Mouse (Mus musculus): ENCODE results near the gene Smarcd2. TPM values are rescaled to one million over a fixed set of nuclear protein-coding genes. Genes with fewer than 3 reads are reported as not detected.
A peak's percentile ranks its signal among the peaks of the same experiment; 100 is the strongest.

The Smarcd2 gene
- polyA plus RNA-seq, 2 experiments: 114 to 184 TPM

DNA sequence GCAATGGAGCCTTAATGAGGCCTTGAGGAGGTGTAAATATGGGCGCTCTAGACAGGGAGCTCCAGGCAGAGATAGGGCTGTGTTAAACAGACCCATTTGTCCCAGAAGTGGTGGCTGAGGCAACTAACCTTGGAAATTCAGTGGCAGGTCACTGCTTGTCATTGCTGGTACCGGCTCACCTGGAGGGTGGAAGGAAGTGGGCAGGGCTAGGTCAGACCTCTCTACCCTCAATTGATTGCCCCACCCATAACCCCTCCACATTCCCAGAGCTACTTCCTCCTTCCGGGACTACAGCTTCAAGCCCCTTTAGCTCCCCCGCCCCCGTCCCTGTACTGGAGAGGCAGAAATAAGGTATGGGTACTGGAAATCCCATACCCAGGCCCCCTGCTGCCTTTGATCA, 40.8 kb upstream of the Smarcd2 start:
- no peak overlapping the region for H3K27ac ChIP-seq (replicated peaks; ENCODE audit: low read depth, low read length)
- ATAC-seq (ENCODE audit: low FRiP score, low read depth) (no peak), DNase-seq (ENCODE audit: low spot score) (no peak)
- H3K27me3 ChIP-seq (ENCODE audit: control insufficient read depth, insufficient read depth, low read length): no peaks in the 10 kb centered on the region
- WGBS: 32% methylated on average over 5 of the region's 5 CpGs
- H3K4me3 ChIP-seq (replicated peaks; ENCODE audit: low read length): no peak overlapping the region
- H3K36me3 ChIP-seq (ENCODE audit: control insufficient read depth, insufficient read depth, low read length): no peaks in the 10 kb centered on the region
- H3K9ac ChIP-seq (ENCODE audit: low read depth, low read length, severe bottlenecking): 0 out of 2 replicates have a peak overlapping the region, but pooled peaks have one; percentile 21
- H3K9me3 ChIP-seq (ENCODE audit: control insufficient read depth, low read length): no peaks in the 10 kb centered on the region
- no peak for TF ChIP-seq POLR2A (IDR thresholded peaks at IDR 0.05; ENCODE audit: borderline replicate concordance, extremely low read depth, insufficient read depth, insufficient read length)
- H3K4me2 ChIP-seq (replicated peaks; ENCODE audit: low read depth, low read length, severe bottlenecking): no peak overlapping the region
- H3K4me1 ChIP-seq (ENCODE audit: control insufficient read depth, insufficient read depth, low read length): peaks cover 38% of the 10 kb centered on the region

- DNase-seq (ENCODE audit: low spot score) (no peak), ATAC-seq (ENCODE audit: low FRiP score, low read depth) (no peak)
- no peak overlapping the region for H3K27ac ChIP-seq (replicated peaks; ENCODE audit: low read depth, low read length)
- H3K4me3 ChIP-seq (replicated peaks; ENCODE audit: low read length): no peak overlapping the region
- no peaks in the 10 kb centered on the region for H3K27me3 ChIP-seq (ENCODE audit: control insufficient read depth, insufficient read depth, low read length)
- no peak overlapping the region for H3K9ac ChIP-seq (ENCODE audit: low read depth, low read length, severe bottlenecking)
- TF ChIP-seq POLR2A (IDR thresholded peaks at IDR 0.05; ENCODE audit: borderline replicate concordance, extremely low read depth, insufficient read depth, insufficient read length): no peak
- 73% methylated on average over 5 of the region's 5 CpGs for WGBS
- H3K4me1 ChIP-seq (ENCODE audit: control insufficient read depth, insufficient read depth, low read length): peaks cover 15% of the 10 kb centered on the region; the same call in 1 of the 2 replicates
- H3K4me2 ChIP-seq (replicated peaks; ENCODE audit: low read depth, low read length, severe bottlenecking): no peak overlapping the region
- H3K9me3 ChIP-seq (ENCODE audit: control insufficient read depth, low read length): no peaks in the 10 kb centered on the region
- H3K36me3 ChIP-seq (ENCODE audit: control insufficient read depth, insufficient read depth, low read length): no peaks in the 10 kb centered on the region
Measured at GRCm38 (mm10) chr11:106310123-106310522, 37.4 kb upstream of the Smarcd2 start.

DNA sequence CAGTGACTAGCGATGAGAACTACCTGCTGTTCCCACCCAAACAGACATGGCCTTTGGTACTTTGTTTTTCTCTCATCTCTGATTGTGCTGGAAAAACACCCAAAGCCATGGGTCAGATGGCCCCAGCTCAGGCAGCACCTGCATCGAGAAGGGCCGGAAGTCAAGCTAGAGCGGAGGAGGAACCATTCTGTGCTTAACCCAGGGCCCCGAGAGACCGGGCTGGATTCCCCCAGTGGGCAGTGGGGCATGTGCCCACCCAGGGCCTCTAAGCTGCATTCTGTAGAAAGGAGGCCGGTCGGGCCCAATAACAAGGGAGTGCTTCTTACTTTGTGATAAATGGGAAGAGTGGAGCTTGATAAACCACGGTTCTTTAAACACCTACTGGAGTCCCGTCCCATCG, 35.4 kb upstream of the Smarcd2 start:
- H3K4me2 ChIP-seq (replicated peaks; ENCODE audit: low read depth, low read length, severe bottlenecking): no peak overlapping the region
- H3K4me3 ChIP-seq (replicated peaks; ENCODE audit: low read length): no peak overlapping the region
- ATAC-seq (ENCODE audit: low FRiP score, low read depth): no peak
- no peaks in the 10 kb centered on the region for H3K27me3 ChIP-seq (ENCODE audit: control insufficient read depth, insufficient read depth, low read length)
- H3K36me3 ChIP-seq (ENCODE audit: control insufficient read depth, insufficient read depth, low read length): no peaks in the 10 kb centered on the region
- no peak for TF ChIP-seq POLR2A (IDR thresholded peaks at IDR 0.05; ENCODE audit: borderline replicate concordance, extremely low read depth, insufficient read depth, insufficient read length)
- H3K27ac ChIP-seq (replicated peaks; ENCODE audit: low read depth, low read length): no peak overlapping the region
- DNase-seq (ENCODE audit: low spot score): no peak
- H3K4me1 ChIP-seq (ENCODE audit: control insufficient read depth, insufficient read depth, low read length): 0 out of 2 replicates have a peak, but pooled peaks cover 2% of the 10 kb centered on the region
- 90% methylated on average over 11 of the region's 11 CpGs for WGBS
- H3K9ac ChIP-seq (ENCODE audit: low read depth, low read length, severe bottlenecking): no peak overlapping the region
- H3K9me3 ChIP-seq (ENCODE audit: control insufficient read depth, low read length): no peaks in the 10 kb centered on the region

DNA sequence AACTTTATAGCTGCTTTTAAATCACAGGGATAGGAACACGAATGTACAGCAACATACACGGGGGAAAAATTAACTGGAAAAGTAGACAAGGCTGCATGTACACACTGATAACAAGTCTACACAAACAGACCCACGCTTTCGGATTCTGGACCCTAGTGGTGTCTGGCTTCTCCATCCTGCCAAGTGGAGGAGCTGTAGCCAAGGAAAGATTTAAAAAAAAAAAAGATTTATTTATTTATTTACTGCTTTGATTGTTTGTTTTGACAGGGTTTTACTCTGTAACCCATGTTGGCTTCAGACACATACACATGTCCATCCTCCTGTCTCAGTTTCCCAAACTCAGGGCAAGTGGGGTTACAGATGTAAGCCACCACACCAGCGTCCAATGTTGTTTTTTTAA, 34.7 kb upstream of the Smarcd2 start:
- Histone ChIP-seq H3K4me2 (replicated peaks; ENCODE audit: low read depth, low read length, severe bottlenecking) (no peak overlapping the region), H3K9ac (ENCODE audit: low read depth, low read length, severe bottlenecking) (no peak overlapping the region), H3K27me3 (ENCODE audit: control insufficient read depth, insufficient read depth, low read length) (no peaks in the 10 kb centered on the region), H3K4me1 (ENCODE audit: control insufficient read depth, insufficient read depth, low read length) (no peaks in the 10 kb centered on the region), H3K27ac (replicated peaks; ENCODE audit: low read depth, low read length) (no peak overlapping the region), H3K9me3 (ENCODE audit: control insufficient read depth, low read length) (no peaks in the 10 kb centered on the region), H3K36me3 (ENCODE audit: control insufficient read depth, insufficient read depth, low read length) (no peaks in the 10 kb centered on the region), H3K4me3 (replicated peaks; ENCODE audit: low read length) (no peak overlapping the region)
- TF ChIP-seq POLR2A (IDR thresholded peaks at IDR 0.05; ENCODE audit: borderline replicate concordance, extremely low read depth, insufficient read depth, insufficient read length): no peak
- WGBS: 60% methylated on average over 5 of the region's 5 CpGs
- ATAC-seq (ENCODE audit: low FRiP score, low read depth) (no peak), DNase-seq (ENCODE audit: low spot score) (no peak)

DNA sequence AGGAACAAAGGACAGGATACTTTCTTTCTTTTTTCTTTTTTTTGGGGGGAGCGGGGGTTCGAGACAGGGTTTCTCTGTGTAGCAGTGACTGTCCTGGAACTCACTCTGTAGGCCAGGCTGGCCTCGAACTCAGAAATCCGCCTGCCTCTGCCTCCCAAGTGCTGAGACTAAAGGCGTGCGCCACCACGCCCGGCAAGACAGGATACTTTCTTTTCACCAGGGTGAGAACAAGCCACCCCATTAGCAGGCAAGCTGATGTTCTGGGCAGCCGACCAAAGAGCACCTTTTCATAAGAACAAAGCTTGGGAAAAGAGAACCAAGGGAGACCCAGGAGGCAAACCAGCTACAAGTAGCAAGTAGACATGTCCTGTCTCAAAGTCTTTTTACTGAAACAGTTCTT, 34.0 kb upstream of the Smarcd2 start:
- ATAC-seq (ENCODE audit: low FRiP score, low read depth) (no peak), DNase-seq (ENCODE audit: low spot score) (no peak)
- no peaks in the 10 kb centered on the region for H3K4me1 ChIP-seq (ENCODE audit: control insufficient read depth, insufficient read depth, low read length)
- 82% methylated on average over 9 of the region's 9 CpGs for WGBS
- no peaks in the 10 kb centered on the region for H3K27me3 ChIP-seq (ENCODE audit: control insufficient read depth, insufficient read depth, low read length)
- no peak overlapping the region for H3K4me2 ChIP-seq (replicated peaks; ENCODE audit: low read depth, low read length, severe bottlenecking)
- H3K4me3 ChIP-seq (replicated peaks; ENCODE audit: low read length): no peak overlapping the region
- H3K27ac ChIP-seq (replicated peaks; ENCODE audit: low read depth, low read length): no peak overlapping the region
- no peak overlapping the region for H3K9ac ChIP-seq (ENCODE audit: low read depth, low read length, severe bottlenecking)
- H3K36me3 ChIP-seq (ENCODE audit: control insufficient read depth, insufficient read depth, low read length): no peaks in the 10 kb centered on the region
- H3K9me3 ChIP-seq (ENCODE audit: control insufficient read depth, low read length): no peaks in the 10 kb centered on the region
- no peak for TF ChIP-seq POLR2A (IDR thresholded peaks at IDR 0.05; ENCODE audit: borderline replicate concordance, extremely low read depth, insufficient read depth, insufficient read length)

GRCm38 (mm10) chr11:106306065-106306385, 33.3 kb upstream of the Smarcd2 start:
- no peak overlapping the region for H3K4me2 ChIP-seq (replicated peaks; ENCODE audit: low read depth, low read length, severe bottlenecking)
- WGBS: 86% methylated on average over 3 of the region's 3 CpGs
- no peak overlapping the region for H3K9ac ChIP-seq (ENCODE audit: low read depth, low read length, severe bottlenecking)
- H3K27ac ChIP-seq (replicated peaks; ENCODE audit: low read depth, low read length): no peak overlapping the region
- ATAC-seq (ENCODE audit: low FRiP score, low read depth) (no peak), DNase-seq (ENCODE audit: low spot score) (no peak)
- no peaks in the 10 kb centered on the region for H3K36me3 ChIP-seq (ENCODE audit: control insufficient read depth, insufficient read depth, low read length)
- no peaks in the 10 kb centered on the region for H3K4me1 ChIP-seq (ENCODE audit: control insufficient read depth, insufficient read depth, low read length)
- no peaks in the 10 kb centered on the region for H3K9me3 ChIP-seq (ENCODE audit: control insufficient read depth, low read length)
- no peak overlapping the region for H3K4me3 ChIP-seq (replicated peaks; ENCODE audit: low read length)
- H3K27me3 ChIP-seq (ENCODE audit: control insufficient read depth, insufficient read depth, low read length): no peaks in the 10 kb centered on the region
- no peak for TF ChIP-seq POLR2A (IDR thresholded peaks at IDR 0.05; ENCODE audit: borderline replicate concordance, extremely low read depth, insufficient read depth, insufficient read length)

All from limb, embryonic 14.5 days (tissue).